Mouse (Mus musculus) urinary bladder, adult 2 months (tissue): ENCODE data around the gene Rgl1. TPM values are rescaled to one million over a fixed set of nuclear protein-coding genes. Genes with fewer than 3 reads are reported as not detected.

ENCODE experiments used
- DNase-seq: peaks from one replicate; pipeline ENCODE4 v3.0.0; 2022; ENCODE audit warnings: low spot score
- polyA plus RNA-seq: library from polyadenylated mRNA; depleted of rRNA; stranded (reverse); fragments of >200 nt; gene quantifications from 2 replicates; pipeline ENCODE4 v1.2.3, GENCODE M21; 2012

The Rgl1 gene
- polyA plus RNA-seq, 1 experiment, result 31.0 TPM

DNA sequence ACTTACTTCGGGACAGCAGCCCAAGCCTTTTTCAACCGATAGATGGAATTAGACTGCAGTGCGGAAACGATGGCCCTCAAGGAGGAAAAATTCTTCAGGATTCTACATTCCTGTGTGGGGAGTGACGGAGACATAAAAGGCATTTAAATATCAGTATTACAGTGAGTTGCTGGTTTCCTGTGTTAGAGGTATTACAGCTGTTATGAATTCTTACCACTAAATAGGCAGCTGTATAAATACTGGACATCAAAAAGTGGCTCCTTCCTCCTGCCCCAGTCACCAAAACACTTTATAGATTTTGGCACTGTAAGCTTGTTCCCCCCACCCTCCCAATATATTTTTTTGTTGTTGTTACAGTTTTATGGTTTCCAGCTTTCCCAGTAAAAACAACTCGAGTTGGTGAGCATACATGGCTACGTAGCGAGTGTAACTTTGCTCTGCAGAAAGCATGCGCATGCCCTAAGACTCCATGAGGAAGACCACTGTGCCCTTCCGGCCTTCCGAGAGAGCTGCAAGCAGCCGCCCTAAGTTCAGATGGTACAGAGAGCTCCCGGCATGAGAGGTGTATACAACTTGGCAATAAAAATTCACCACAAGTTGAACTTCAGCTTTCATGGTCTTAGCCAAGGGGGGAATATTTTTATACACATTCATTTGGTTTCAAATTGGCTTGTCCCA is 217.0 kb downstream of the Rgl1 start:
- DNase-seq, result no peak

DNA sequence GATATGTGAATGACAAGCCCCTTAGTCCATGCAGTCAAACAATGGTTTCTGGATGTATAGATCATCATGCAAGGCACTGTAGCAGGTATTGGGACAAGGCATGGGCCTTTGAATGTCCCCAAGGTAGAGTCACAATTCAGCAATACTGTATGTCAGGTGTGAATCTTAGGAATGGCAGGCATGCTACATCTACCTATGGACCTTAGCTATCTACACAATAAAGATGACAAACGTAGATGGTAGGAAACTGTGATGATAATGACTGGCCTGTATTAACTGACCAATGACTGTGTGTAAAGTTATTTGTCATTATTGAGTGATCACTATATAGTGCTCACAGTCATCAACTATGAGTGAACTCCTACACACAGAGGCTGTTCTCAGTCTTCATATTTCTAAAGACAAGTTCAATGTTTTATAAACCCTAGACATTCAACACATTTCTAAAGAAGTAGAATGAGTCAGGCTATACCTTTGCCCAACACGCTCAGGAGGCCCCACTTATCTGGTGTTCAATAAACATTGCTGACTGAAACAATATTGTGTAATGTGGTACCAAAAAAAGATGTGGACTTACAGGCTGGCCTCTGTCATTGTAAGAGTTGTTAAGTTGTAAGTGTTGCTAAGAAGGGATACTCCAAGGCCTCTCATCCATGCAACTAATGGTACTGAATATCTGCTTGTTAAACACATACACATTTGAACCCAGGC is 222.5 kb downstream of the Rgl1 start:
- DNase-seq, result no peak

DNA sequence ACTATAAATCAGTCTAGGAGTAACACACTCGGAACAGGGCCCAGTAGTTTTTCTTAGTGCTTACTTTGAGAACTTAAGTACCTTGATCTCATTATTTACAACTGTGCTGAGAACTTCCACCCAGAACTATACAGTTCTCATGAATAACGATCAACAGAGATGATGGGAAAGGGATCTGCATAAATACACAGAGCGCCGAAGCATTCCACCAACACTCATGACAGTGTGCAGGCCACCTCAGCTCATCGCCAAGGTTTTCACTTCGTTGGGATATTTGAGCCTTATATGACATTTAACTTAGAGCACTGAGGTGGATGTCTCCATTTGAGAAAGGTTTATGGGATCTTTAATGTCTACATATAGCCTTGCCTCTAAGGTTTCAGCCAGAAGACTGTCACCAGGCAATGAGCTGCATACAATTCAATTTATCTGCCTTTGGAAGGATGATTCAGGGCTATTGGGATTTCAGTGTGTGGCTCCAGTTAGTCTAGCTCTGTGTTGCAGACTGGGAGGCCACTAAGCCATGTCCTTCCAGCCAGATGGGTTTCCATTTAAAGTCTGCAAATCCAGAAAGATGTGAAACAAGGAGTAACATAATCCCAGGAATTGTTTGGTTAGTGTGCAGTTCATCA is 223.3 kb downstream of the Rgl1 start:
- no peak for DNase-seq

DNA sequence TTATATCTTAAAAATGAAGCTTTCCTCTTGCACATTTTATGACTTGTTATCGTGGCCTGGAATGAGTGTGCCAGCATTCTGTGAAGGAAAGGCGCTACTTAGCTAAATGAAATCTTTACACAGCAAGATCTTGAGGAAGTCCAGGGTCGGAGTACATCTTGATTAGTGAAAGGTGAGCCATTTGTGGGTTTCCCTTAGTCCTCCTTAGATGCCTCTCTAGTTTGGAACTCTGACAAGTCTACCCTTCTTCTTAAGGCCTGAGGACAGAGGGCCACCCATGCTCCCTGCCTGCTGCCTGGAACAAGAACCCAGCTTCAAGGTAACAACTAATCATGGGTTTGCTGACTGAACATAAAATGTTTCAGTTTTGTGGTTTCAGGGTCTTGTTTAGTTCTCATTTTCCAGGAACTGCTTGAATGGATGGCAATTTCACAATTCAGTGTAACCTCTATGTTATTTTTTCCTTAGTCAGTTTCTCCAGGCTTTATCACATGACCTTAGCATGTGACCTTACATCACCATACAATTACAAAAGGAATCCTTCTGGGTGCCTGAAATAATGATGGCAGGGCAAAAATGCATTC is 225.8 kb downstream of the Rgl1 start:
- no peak for DNase-seq

DNA sequence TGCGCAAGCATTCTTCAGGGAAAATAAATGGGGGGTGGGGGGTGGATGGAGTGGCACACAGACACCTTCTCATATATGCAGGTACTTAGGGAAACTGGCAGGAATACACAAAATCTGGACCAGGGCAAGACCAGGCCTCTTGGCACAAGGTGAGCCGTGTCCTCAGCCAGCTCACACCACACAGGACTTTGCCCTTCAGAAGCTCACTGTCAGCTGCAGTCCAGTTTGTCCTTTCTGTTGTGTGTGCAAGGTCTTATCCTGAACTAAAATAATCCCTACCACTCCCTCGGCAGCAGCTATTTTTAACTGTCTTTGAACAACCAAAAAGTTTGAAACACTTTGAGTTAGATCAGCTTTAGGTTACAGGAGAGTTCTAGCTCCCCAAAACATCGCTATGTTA is 227.3 kb downstream of the Rgl1 start:
- DNase-seq, result no peak

DNA sequence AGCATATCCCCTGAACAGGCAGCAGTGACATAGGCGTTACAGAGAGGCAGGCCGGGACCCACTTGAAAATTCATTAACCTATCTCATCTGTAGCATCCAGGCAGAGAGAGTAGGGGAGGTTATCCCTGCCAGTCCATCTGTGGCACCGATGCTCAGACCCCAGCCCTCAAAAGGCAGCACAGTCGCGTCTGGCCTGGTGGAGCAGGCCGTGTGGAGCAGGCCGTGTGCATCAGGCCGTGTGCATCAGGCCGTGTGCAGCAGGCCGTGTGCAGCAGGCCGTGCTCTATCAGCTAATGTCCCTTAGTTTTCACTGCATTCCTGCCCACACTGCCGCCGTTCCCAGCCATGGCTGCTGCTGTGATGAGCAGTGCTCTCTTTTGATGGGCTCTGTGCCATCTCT is 229.0 kb downstream of the Rgl1 start:
- DNase-seq, result no peak

DNA sequence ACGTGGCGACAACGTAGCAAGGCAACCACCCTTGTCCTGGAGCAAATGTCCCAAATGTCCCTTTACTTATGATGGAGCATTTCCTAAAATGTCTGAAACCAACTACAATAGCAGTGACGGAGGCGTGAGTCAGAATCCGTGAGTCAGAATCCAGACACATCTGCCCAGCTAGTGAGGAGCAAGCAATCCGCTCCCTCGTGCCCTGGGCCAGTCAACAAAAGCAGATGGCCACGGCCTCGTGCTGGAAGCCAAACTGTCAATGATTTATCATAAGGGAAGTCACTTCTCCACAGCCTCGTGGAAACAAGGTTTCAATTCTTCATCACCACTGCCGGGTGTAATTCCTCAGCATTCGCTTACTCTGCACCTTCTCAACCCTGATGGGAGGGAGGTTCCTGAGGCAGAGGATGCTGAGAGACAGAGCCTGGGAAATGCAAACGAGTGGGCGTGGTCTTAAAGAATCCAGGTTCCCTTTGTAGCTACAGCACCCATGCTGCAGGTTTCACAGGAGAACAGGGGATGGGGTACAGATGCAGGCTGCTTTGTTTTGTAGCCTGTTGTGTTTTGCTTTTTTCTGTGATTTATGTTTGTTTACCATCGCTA is 229.6 kb downstream of the Rgl1 start:
- no peak for DNase-seq

DNA sequence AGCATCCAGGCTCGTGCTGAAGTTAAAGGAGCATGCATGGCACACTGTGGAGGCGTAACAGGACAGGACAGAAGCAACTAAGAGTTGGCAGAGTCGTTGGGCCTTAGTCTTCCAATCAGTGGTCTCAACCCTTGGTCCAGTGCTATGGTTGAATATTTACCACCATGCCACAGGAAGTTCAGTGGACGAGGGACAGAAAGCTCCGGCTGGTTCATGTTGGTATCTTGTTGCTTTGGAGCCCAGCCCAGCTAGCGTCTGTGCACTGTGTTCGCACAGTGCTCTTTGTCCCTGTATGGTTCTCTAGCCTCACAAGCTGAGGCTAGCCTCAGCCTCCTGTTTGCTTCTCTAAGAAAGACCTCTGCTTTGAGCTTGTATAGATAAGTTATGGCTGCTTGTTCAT is 231.6 kb downstream of the Rgl1 start:
- no peak for DNase-seq

DNA sequence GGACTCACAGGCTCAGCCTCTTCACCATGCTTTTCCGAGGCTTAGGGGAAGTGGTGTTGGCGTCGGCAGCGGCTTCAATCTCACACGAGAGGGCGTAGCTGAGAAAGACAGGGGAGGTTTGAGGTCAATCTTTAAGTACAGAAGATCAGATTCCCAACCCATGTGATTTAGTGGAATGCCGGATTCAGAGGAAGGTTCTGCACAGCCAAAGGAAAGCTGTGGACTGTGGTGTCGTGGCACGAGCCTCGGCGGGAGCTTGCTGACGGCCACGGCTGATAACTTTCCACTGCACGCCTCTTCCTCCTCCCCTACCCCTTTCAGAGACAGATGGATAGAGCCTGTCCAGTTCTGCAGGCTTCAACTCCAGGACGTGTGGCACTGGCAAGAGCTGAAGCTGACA is 234.7 kb downstream of the Rgl1 start:
- DNase-seq, result no peak

DNA sequence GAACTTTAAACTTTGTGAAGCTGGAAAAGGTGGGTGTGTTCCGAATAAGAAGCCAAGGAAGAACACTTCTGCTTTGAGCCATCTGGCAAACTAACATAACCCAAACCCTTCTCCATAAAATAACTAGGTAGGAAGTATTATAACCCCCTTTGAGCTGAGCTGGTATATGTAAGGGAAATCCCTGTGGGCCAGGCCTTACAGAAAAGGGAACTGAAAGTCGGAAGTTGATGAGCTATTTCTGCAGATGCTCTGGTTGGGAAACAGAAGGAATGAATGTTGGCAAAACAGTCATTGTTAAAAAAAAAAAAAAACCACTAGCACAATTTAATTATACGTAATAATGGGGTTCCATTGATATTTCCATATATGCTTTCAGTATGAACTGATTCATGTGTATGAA is 237.4 kb downstream of the Rgl1 start:
- DNase-seq, result no peak

DNA sequence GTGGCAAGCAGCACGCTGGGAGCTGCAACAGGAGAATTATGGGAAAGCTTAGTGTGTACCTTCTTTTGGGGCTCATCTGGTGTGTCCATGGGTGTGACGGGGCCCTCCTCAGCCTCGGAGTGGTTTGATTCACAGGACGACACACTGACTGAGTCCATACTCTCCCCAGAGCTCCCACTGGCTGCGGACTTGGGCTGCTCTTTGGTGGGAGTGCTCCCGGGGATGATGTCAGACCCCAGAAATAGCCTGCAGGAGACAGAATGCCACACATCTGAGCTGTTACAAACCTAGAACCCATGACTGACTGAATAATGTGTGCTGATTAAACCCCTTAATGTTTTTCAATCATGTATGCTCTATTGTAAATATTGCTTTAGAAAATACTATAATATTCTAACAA is 237.9 kb downstream of the Rgl1 start:
- no peak for DNase-seq

DNA sequence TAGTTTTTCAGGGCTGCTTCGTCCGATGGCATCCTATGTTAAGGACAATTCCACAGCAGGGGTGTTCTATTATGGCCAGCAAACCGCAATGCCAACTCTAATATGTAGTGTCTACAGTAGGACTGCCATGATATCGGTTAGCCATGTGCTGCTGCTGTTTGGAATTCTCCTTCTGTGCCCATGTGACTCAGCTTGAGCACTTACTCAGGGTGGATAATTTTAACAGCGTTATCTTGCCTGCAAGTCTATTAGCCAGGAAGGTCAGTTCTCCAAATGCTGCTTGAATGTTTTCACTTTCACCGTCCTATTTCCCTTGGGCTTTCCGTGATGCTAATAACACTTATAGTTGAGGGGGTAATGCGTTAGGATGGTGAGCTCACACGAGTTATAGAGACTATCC is 240.0 kb downstream of the Rgl1 start:
- DNase-seq, result no peak

DNA sequence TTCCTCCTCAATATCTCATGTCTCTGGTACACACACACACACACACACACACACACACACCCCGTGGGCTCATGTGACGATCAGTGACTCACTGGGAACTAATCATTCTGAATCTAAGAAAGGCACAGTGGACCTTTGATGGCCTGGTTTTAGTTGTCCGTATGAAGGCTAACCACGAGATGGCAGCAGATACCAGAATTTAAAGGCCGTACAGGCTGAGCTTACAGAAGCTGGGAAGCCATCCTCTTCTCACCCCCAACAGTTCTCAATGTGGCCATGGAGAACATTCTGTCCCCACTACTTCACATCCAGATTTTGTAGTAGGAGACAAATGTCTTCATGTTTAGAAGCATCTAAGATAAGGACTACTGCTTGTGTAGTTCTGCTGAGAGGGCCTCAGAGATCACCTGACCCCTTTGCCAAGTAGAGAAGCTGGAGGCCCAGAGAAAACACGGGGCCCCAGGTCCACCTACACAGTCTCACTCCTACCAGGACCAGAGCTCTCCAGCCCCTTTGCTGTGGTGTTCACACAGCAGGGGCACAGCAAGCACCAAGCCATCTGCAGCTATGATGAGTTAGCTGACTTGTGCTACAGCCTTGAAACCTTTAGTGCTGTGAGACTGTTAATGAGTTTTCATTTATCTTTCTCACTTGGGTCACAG is 241.0 kb downstream of the Rgl1 start:
- no peak for DNase-seq

DNA sequence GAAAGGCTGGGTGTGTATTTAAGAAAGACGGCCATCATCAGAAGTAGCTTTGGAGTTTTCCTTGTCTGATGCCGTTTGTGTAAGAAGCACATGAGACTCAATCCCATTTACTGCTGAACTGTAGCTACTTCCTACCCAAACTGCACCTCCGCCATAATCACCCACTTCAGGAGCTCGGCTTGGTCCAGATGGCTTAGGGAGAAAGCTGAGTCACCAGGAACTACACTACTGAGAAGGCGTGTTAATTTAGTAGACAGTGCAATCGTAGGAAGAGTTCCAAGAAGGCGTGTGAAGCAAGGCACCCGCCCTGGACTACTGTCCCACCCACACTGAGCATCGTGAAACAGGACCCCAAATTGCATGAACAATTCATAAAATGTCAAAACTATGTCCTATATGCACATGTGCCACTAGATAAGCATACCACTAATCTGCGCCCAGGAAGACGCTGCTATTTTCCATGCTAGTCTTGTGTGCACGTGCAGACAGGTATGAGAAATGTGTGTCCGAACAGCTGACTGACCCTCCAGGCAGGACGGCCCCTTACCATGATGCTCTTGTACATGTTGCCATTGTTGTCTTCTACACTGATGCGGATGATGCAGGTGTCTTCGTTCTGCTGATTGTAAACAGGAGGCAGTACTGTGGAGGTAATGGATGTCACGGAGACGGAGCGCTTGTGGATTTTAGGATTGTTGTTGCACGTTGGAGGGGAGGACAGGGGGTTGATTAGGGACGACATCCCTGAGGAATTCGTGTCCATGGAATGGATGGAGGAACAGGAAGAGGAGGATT is 241.9 kb downstream of the Rgl1 start:
- no peak for DNase-seq

DNA sequence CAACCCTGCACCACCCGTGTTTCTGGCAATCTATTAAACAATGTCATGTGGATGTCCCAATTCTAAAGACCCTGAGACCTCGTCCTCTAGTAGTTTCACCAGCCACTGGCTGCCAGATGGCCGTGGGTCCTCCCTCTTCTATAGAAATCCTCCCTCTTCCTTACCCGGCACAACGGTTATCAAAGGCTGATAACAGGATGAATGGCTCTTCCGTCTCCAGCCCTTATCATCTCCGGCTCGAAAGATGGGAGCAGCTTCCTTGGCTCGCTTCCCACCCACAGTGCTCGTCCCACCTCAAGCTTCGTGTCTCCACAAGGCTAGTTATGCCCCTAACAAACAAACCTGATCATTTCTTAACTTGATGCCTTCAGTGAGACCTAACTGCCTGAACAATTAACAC is 242.9 kb downstream of the Rgl1 start:
- DNase-seq, result no peak

DNA sequence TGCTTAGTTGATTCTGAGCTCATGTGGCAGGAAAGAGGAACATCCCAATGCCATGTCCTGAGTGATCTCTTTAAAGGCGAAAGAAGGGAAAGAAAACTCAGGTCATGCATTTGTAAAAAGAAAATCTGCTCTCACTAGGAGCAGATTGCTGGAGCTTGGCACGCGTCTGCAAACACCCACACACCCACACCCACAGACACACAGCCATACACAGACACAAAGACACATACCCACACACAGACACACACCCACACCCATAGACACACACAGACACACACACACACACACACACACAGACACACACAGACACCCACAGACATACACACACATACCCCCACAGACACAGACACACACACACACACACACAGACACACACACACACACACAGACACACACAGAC is 243.9 kb downstream of the Rgl1 start:
- DNase-seq, result no peak

DNA sequence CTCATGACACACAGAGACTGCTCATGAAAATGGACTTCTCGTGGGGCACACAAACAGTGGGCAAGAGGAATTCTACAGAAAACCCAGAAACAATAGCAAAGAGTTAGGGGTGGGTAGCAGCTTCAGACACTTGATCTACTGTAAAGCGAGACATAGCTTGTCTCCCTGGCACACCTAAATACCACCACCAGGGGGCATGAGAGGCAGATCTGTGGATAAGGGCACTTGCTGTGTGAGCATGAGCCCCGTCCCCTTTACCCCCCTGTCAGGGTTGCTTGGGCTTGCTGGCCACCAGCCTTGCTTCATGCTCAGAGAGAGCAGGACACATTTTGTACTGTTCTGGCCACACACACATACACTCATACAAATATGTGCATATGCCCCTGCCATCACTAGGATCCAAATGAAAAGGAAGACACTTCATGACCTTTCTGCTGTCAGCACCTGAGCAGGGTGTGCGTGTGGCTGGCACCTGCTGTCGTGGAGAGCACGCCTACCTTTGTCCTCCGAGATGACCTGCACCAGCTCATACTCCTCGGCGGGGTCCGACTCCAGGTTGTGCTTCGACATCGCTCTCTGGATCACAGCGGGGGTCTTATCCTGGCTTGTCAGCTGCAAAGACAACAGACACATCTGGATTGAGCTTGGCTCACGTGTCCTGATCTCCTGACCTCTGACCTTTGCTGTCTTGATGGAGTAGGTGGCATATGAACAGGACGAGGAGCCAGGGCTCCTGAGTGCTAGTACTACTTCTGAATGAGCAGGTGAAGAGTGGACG is 245.2 kb downstream of the Rgl1 start:
- DNase-seq, result no peak

DNA sequence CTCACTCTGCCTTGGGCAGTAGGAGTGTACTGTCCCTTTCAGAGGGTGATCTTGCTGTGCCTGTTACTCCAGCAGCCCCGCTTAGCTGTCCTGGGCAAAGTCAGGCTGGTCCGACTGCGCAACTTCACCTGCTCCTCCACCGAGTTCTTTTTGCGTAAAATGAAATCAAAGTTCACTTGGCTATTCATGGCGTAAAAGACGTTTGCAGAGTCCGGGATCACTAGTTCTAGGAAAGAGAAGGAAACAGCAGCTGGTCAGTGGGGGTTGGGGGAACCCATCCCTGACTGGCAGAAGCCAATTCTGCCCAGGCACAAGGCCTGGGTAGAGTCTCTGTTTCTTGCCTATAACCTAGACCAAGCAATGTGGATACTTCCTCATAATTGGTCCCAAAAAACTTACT is 247.2 kb downstream of the Rgl1 start:
- no peak for DNase-seq

DNA sequence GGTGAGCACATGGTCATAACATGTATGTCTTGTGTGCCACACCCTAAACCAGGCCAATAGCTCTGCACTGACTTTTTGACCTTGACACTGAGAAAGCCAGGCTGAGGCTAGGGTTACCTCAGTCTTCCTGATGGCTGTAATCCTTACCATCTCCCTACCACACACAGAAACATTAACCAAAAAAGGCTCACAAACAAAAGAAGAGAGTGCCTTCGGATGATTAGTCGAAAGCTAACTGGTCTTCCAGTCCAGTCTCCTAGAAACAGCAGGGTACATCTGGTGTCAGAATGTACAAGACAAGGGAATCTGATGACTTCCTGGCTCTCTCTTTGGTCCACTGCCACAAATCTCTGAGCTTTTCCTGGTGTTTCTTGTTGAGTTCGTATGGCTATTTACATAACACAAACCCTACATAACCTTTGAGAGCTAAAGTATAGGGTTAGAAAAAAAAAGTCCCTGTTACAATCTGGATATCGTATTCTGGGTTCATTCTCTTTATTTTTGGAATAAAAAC is 249.0 kb downstream of the Rgl1 start:
- DNase-seq, result no peak

DNA sequence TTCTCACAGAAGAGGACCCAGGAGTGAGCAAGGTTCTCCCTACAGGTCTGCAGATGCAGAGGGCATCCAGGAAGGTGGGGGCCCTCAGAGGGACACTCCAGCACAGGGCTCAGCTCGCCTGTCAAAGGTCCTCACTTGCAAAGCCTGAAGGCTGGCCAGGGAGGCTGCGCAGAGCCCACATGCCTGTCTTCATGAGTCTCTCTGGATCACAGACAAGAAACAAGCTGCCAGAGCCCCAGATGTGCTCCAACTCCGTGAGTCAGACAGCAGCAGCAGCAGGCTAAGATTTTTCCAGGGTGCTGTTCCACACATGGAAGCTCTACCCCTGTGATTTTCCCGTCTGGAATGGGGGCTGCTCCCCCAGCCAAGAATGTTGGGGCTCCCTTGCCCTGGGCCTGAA is 251.9 kb downstream of the Rgl1 start:
- DNase-seq, result no peak
